Mouse (Mus musculus) limb, embryonic 13.5 days (tissue): Measurements from ENCODE around the gene Tpp2. TPM values are rescaled to one million over a fixed set of nuclear protein-coding genes. Genes with fewer than 3 reads are reported as not detected.

Source experiments
- ATAC-seq: fragments of 200-750 bp; cut with Nextera tagmentation; 2 replicates; pipeline ENCODE4 v1.8.0; 2017; ENCODE audit warnings: low read depth, moderate number of reproducible peaks, moderate TSS enrichment; ENCODE audit not compliant: low FRiP score
- H3K27ac ChIP-seq: fragments of 300-500 bp; sonication (generic); 2 replicates; pipeline ENCODE4 v1.5.1; 2015; ENCODE audit warnings: inconsistent platforms, mild to moderate bottlenecking, moderate library complexity
- H3K27me3 ChIP-seq: fragments of 300-500 bp; sonication (generic); 2 replicates; pipeline ENCODE4 v1.6.1; 2015; ENCODE audit warnings: mild to moderate bottlenecking, inconsistent platforms
- H3K36me3 ChIP-seq: fragments of 300-500 bp; sonication (generic); 2 replicates; pipeline ENCODE4 v1.6.1; 2015; ENCODE audit warnings: inconsistent platforms, mild to moderate bottlenecking, moderate library complexity
- H3K4me1 ChIP-seq: fragments of 300-500 bp; sonication (generic); 2 replicates; pipeline ENCODE4 v1.6.1; 2015; ENCODE audit warnings: inconsistent platforms
- H3K4me2 ChIP-seq: fragments of 300-500 bp; sonication (generic); replicated peaks from 2 replicates; pipeline ENCODE4 v1.6.1; 2015; ENCODE audit warnings: inconsistent platforms, mild to moderate bottlenecking, moderate library complexity
- H3K4me3 ChIP-seq: fragments of 300-500 bp; sonication (generic); 2 replicates; pipeline ENCODE4 v1.5.1; 2015; ENCODE audit warnings: moderate library complexity, mild to moderate bottlenecking, inconsistent platforms
- H3K9ac ChIP-seq: fragments of 300-500 bp; sonication (generic); 2 replicates; pipeline ENCODE4 v1.6.1; 2015; ENCODE audit warnings: mild to moderate bottlenecking, inconsistent platforms
- H3K9me3 ChIP-seq: fragments of 300-500 bp; sonication (generic); 2 replicates; pipeline ENCODE4 v1.6.1; 2016; ENCODE audit warnings: inconsistent platforms
- WGBS: fragments of 180-500 bp; shearing (Covaris S2); methylation state at CpG from one replicate; pipeline ENCODE4 v1.1.7; 2015; 5-methylcytosine and 5-hydroxymethylcytosine counted together
- polyA plus RNA-seq: library from polyadenylated mRNA; unstranded; fragments of >200 nt; fragmentation: Nextera tagmentation; extraction: Ambion mirVana; gene quantifications from 2 replicates; pipeline ENCODE4 v1.2.1, GENCODE M21; 2015

The Tpp2 gene
- polyA plus RNA-seq, 1 experiment from 2014 or later, result 70.0 TPM

GRCm38 (mm10) chr1:43941476-43942217 is 8.2 kb downstream of the Tpp2 start:
- no peak for ATAC-seq
- no peak overlapping the region for H3K27ac ChIP-seq
- peaks cover 30% of the 10 kb centered on the region for H3K36me3 ChIP-seq
- H3K4me1 ChIP-seq, result no peaks in the 10 kb centered on the region
- no peak overlapping the region for H3K4me2 ChIP-seq
- no peaks in the 10 kb centered on the region for H3K9me3 ChIP-seq
- H3K4me3 ChIP-seq, result no peak overlapping the region
- no peaks in the 10 kb centered on the region for H3K27me3 ChIP-seq
- H3K9ac ChIP-seq, result no peak overlapping the region
- WGBS, result 92% methylated on average over 7 of the region's 7 CpGs

GRCm38 (mm10) chr1:43942814-43943213 is 9.4 kb downstream of the Tpp2 start:
- Histone ChIP-seq H3K4me3 (no peak overlapping the region), H3K9me3 (no peaks in the 10 kb centered on the region)
- WGBS, result 89% methylated on average over 2 of the region's 2 CpGs

GRCm38 (mm10) chr1:43953679-43954078 is 20.2 kb downstream of the Tpp2 start:
- Histone ChIP-seq H3K36me3 (peaks cover 35% of the 10 kb centered on the region), H3K9ac (no peak overlapping the region), H3K4me3 (no peak overlapping the region), H3K4me1 (no peaks in the 10 kb centered on the region), H3K9me3 (no peaks in the 10 kb centered on the region), H3K4me2 (no peak overlapping the region), H3K27ac (no peak overlapping the region), H3K27me3 (no peaks in the 10 kb centered on the region)
- 94% methylated on average over 3 of the region's 3 CpGs for WGBS
- no peak for ATAC-seq

More at GRCm38 (mm10) chr1:43942814-43943213, 9.4 kb downstream of the Tpp2 start:
- H3K4me1 ChIP-seq, result no peaks in the 10 kb centered on the region
- H3K9ac ChIP-seq, result no peak overlapping the region
- H3K27me3 ChIP-seq, result no peaks in the 10 kb centered on the region
- H3K4me2 ChIP-seq, result no peak overlapping the region
- H3K36me3 ChIP-seq, result peaks cover 30% of the 10 kb centered on the region
- no peak for ATAC-seq
- no peak overlapping the region for H3K27ac ChIP-seq

- Histone ChIP-seq H3K4me1 (no peaks in the 10 kb centered on the region), H3K36me3 (peaks cover 58% of the 10 kb centered on the region), H3K9ac (no peak overlapping the region), H3K9me3 (no peaks in the 10 kb centered on the region), H3K27me3 (no peaks in the 10 kb centered on the region), H3K27ac (no peak overlapping the region), H3K4me3 (no peak overlapping the region), H3K4me2 (no peak overlapping the region)
- WGBS, result 87% methylated on average over 4 of the region's 4 CpGs
- ATAC-seq, result no peak
Observed at GRCm38 (mm10) chr1:43964381-43964780, 30.9 kb downstream of the Tpp2 start.

DNA sequence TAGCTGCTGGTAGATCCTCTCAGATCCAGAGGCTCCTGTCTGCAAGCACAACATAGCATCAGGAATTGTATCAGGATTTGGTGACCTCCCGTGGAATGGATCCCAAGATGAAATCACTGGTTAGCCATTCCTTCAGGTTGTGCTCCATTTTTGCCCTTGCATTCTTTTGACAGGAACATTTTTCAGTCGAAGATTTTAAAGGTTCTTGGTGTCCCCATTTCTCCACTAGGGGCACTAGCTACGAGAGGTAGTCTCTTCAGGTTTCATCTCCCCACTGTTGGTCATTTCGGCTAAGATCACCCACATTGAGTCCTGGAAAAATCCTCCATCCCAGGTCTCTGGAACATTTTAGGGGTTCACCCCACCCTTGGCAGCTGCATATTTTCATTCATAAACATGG is 33.3 kb downstream of the Tpp2 start:
- Histone ChIP-seq H3K9ac (no peak overlapping the region), H3K4me2 (no peak overlapping the region), H3K27me3 (no peaks in the 10 kb centered on the region), H3K27ac (no peak overlapping the region), H3K9me3 (no peaks in the 10 kb centered on the region), H3K4me3 (no peak overlapping the region), H3K36me3 (peaks cover 55% of the 10 kb centered on the region), H3K4me1 (no peaks in the 10 kb centered on the region)
- 86% methylated on average over 4 of the region's 4 CpGs for WGBS
- ATAC-seq, result no peak

GRCm38 (mm10) chr1:43969361-43969760 is 35.9 kb downstream of the Tpp2 start:
- Histone ChIP-seq H3K36me3 (peaks cover 54% of the 10 kb centered on the region), H3K4me3 (no peak overlapping the region)

DNA sequence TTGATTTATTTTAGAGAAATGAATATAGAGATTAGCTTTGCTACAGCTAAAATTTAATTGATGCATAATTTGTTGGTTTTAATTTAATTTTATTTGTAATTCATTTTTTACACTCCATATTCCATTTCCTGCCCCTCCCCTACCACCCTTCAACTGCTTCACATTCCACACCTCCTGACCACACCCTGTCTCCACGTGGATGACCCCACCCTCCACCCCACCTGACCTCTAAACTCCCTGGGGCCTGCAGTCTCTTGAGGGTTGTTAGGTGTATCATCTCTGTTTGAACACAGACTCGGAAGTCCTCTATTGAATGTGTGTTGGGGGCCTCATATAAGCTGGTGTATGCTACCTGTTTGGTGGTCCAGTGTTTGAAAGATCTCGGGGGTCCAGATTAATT is 37.6 kb downstream of the Tpp2 start:
- Histone ChIP-seq H3K9me3 (no peaks in the 10 kb centered on the region), H3K36me3 (peaks cover 55% of the 10 kb centered on the region), H3K4me3 (no peak overlapping the region), H3K4me1 (no peaks in the 10 kb centered on the region), H3K27me3 (no peaks in the 10 kb centered on the region), H3K9ac (no peak overlapping the region), H3K4me2 (no peak overlapping the region), H3K27ac (no peak overlapping the region)
- WGBS, result 69% methylated on average over 3 of the region's 3 CpGs
- no peak for ATAC-seq

More at GRCm38 (mm10) chr1:43969361-43969760, 35.9 kb downstream of the Tpp2 start:
- Histone ChIP-seq H3K4me2 (no peak overlapping the region), H3K27me3 (no peaks in the 10 kb centered on the region), H3K4me1 (no peaks in the 10 kb centered on the region), H3K9me3 (no peaks in the 10 kb centered on the region), H3K27ac (no peak overlapping the region), H3K9ac (no peak overlapping the region)
- WGBS, result 85% methylated on average over 3 of the region's 3 CpGs
- ATAC-seq, result no peak

DNA sequence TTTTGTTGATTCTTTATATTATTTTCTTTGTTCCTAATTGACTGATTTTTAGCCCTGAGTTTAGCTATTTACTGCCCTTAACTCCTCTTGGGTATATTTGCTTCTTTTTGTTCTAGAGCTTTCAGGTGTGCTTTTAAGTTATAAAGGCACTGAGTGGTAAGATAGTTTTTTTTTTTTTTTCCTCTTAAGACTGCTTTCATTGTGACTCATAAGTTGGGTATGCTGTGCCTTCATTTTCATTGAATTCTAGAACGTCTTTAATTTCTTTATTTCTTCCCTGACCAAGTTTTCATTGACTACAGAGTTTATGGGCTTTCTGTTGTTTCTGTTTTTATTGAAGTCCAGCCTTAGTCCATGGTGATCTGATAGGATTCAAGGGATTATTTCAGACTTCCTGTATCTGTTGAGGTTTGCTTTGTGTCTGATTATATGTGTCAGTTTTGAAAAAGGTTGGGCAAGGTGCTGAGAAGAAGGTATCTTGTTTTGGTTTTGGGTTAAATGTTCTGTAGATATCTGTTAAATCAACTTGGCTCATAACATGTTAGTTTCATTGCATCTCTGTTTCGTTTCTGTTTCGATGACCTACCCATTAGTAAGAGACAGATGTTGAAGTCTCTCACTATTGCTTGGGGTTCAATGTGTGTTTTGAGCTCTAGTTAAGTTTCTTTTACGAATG is 63.6 kb downstream of the Tpp2 start:
- ATAC-seq, result no peak
- WGBS, result 95% methylated on average over 4 of the region's 4 CpGs
- H3K4me1 ChIP-seq, result no peaks in the 10 kb centered on the region
- peaks cover 58% of the 10 kb centered on the region for H3K36me3 ChIP-seq
- H3K4me2 ChIP-seq, result no peak overlapping the region
- H3K4me3 ChIP-seq, result no peak overlapping the region
- H3K9me3 ChIP-seq, result no peaks in the 10 kb centered on the region
- no peak overlapping the region for H3K27ac ChIP-seq
- no peak overlapping the region for H3K9ac ChIP-seq
- H3K27me3 ChIP-seq, result no peaks in the 10 kb centered on the region

- WGBS, result 91% methylated on average over 2 of the region's 2 CpGs
- peaks cover 25% of the 10 kb centered on the region for H3K36me3 ChIP-seq
Observed at GRCm38 (mm10) chr1:44004513-44004912, 71.1 kb downstream of the Tpp2 start.

GRCm38 (mm10) chr1:44015556-44015955 is 82.1 kb downstream of the Tpp2 start:
- Histone ChIP-seq H3K4me2 (no peak overlapping the region), H3K9me3 (no peaks in the 10 kb centered on the region), H3K27ac (no peak overlapping the region), H3K9ac (no peak overlapping the region), H3K4me3 (no peak overlapping the region), H3K4me1 (no peaks in the 10 kb centered on the region), H3K27me3 (no peaks in the 10 kb centered on the region), H3K36me3 (no peaks in the 10 kb centered on the region)
- no peak for ATAC-seq
- 86% methylated on average over 2 of the region's 2 CpGs for WGBS

More at GRCm38 (mm10) chr1:44004513-44004912, 71.1 kb downstream of the Tpp2 start:
- Histone ChIP-seq H3K4me1 (no peaks in the 10 kb centered on the region), H3K9me3 (no peaks in the 10 kb centered on the region), H3K9ac (no peak overlapping the region), H3K27ac (no peak overlapping the region), H3K27me3 (no peaks in the 10 kb centered on the region), H3K4me3 (no peak overlapping the region), H3K4me2 (no peak overlapping the region)
- ATAC-seq, result no peak

DNA sequence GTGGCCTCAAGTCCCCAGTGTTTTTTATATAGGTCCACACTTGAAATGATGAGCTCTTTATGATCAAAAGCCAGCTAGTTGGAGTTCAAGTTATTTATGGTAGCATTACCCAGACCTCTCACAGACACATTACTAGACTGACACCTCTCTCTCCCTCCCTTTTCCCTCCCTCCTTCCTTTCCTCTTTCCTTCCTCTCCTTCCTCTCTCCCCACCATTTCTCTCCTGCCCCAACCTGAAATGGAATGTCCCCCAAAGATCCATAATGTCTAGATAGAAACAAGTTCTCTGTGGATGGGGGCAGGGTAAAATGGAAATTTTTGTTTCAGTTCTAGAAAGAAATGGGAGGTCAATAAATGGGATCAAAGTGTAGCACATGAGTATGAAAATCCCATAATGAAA is 86.5 kb downstream of the Tpp2 start, which contains the start of gene Mettl21c:
Mettl21c (minus strand) TSS at position 101 of the 400 bp plus-strand sequence.
- Histone ChIP-seq H3K27ac (no peak within 1 kb of the TSS), H3K4me3 (no peak within 1 kb of the TSS), H3K4me1 (no peaks in the 10 kb centered on the region), H3K36me3 (no peaks in the 10 kb centered on the region), H3K27me3 (no peaks in the 10 kb centered on the region), H3K4me2 (no peak within 1 kb of the TSS), H3K9me3 (no peaks in the 10 kb centered on the region), H3K9ac (no peak within 1 kb of the TSS)
- no peak for ATAC-seq

DNA sequence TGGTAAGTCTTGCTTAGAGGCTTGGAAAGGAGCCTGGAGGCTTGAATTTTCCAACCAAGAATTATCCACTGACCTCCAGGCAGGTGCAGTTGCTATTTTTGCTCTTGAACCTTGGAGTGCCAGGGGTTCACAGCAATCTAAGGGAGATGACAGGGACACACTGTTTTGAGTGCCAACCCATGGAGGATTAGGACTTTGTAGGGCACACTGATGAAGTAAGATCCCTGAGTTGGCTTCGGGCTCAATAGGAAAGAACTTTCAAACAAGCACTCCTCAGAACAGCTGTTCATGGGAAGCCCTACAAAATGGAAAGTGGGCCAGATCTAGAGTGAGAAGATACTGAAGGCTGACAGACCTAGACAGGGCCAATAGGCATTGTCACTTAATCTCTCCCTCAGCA is 89.2 kb downstream of the Tpp2 start:
- Histone ChIP-seq H3K9ac (no peak overlapping the region), H3K4me1 (no peaks in the 10 kb centered on the region), H3K27me3 (no peaks in the 10 kb centered on the region), H3K4me2 (no peak overlapping the region), H3K9me3 (no peaks in the 10 kb centered on the region), H3K36me3 (no peaks in the 10 kb centered on the region), H3K27ac (no peak overlapping the region), H3K4me3 (no peak overlapping the region)
- 86% methylated on average over 1 of the region's 1 CpGs for WGBS
- no peak for ATAC-seq
